Mouse (Mus musculus) retina, postnatal 1 day (tissue): ENCODE measurements at regions not wholly inside any gene's neighbourhood (a gene's known extent, or its start where the extent isn't known, plus 50 kb on each side); places are given as distances from the start of the nearest gene placed in this dataset.

Experiments
- DNase-seq: peaks from one replicate; pipeline ENCODE4 v3.0.0-alpha.2; 2012

DNA sequence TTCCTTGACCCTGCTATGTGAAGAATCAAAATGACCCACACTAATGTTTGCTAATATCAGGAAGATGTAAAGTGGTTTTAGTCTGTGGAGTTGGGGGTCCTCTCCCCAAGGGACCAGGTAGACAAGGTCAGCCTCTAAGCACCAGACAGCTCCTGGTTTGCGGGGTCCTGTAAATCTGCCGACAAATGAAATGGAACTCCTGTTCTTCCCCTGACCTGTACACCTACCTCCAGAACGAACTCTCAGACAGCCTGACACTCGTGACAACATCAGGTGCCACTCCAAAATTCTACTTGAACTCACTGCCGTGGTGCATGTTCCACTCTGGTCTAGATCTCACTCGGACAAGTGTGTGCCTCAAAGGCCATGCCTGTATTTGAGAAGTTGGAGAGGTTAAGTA is 121.8 kb upstream of the Cdkn3 start:
- DNase-seq: no peak

DNA sequence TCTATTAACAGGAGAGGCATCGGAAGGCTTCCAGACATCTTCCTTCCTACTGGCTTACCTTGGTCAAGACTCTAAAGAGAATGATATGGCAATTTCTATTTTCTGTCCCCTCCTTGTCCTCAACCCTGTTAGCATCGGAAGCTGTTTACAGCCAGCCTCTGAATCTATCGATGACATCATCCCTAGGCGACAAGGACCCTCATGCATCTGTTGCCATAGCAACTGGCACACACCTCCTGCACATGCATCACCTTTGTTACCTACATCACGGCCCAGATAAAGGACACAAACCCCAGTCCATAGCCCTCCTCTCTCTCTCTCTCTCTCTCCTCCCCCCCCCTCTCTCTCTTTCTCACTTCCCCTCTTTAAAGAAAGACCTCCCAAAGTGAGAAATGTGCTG is 123.1 kb upstream of the Cdkn3 start:
- no peak for DNase-seq

DNA sequence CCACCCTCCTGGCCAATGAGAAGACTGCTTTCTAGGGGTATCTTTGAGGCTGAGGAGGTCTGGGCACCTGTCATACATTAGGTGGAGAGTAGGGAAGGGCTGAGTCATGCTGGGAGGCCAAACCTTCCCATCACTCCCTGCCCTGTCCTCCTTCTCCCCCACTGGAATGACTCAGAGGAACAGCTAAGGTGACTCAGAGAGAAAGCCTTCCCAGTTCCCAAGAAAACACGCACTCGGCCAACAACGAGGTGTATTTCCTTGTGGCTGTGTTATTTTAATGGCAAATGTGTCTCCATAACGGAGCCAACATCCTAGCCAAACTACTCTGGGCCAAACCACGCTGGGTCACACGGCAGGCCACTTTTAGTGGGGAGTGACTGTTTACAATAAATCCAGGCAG is 124.0 kb upstream of the Cdkn3 start:
- no peak for DNase-seq

DNA sequence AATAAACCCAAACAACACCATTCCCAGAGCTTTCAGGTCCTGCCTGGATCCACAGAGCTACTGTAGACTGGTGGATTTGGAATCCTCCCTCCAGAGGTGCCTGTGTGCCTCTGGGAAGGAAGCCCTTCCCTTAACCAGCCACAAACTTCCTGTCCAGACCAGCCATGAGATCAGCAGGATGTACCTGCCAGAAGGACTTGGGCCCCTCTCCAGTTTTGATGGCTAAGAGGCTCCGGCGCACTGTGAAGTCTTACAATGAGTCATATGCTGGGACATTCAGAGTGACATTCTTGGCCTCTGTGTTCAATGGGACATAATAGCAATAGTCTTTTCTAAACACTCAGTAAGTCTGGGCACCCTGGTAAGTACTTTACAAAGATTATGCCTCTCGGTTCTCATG is 125.0 kb upstream of the Cdkn3 start:
- DNase-seq: no peak

DNA sequence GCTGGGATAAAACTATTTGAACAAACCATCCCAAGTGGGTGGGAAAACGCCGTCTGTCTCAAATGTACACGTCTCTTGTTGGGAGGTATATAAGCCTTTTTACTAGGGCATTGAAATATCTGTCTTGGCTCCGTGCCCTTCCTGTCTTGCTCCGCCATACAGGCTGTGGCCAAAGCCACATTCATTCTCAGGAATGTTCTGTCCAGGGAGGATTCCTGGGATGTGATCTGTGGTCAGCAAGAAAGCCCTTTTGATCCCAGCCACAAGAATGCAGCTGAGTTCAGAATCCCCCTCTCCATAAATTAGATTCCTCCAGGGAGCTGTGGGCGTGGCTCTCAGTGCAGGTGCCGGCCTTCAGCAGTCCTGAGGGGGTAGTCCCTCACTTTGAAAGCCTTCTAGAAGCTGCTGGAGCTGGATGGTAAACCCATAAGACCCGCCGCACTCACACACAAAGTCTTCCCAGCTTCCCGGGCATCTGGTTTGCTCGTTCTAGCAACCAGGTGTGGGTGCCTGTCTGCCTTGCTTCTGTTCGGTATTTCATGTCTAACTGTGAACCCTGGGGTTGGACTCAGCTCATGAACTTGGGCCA is 125.6 kb upstream of the Cdkn3 start:
- no peak for DNase-seq

DNA sequence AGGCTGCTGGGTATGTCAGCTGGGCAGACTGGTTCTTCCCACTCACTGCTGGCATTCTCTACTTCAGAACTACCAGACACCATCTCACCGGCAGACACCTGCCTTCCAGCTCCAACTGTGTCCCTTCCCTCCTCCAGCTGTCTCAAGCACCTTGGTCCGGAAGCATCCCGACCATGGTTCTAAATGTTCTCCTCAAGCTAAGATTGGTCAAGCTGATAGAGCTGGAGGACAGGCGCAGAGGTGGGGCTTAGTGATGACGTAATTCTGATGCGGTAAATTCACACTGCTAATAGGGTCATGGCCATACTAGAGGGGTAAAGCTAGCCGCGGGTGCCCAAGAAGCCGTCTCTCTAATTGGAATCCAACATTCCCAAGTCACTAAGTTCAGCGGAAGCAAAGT is 126.1 kb upstream of the Cdkn3 start:
- DNase-seq: no peak

DNA sequence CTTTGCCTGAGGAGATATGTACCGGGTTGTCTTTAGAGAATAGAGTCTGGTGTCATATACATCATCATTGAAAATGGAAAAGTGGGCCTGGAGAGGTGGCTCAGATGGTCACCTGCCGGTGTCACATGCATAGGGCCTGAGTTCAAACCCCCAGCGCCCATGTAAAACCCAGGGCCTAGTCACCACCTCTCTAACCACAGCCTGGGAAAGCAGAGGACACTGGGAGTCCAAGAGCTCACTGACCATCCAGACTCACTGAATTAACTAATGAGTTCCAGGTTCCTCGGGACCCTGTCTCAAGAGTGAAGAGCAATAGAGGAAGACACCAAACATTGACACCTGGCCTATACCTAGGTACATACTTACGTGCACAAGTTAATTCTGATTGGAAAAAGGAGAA is 132.7 kb upstream of the Cdkn3 start:
- DNase-seq: no peak

DNA sequence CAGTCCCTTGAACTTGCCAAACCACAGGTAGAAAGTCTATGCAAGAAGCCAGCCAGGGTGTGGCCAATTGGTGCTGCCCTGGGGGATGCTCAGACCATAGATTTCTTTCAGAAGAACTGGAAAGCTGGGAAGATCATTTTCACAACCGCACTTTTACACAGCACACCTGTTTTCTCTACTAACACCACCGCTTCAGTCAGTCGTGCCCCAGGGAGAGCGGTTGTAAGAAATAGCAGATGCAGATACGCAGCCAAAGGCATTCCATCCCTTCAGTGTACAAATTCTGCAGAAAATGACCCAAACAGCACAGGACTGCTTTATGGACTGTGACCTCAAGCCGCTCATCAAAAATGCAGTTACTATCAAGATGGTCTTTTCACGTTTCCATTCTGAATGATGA is 134.6 kb upstream of the Cdkn3 start:
- no peak for DNase-seq

DNA sequence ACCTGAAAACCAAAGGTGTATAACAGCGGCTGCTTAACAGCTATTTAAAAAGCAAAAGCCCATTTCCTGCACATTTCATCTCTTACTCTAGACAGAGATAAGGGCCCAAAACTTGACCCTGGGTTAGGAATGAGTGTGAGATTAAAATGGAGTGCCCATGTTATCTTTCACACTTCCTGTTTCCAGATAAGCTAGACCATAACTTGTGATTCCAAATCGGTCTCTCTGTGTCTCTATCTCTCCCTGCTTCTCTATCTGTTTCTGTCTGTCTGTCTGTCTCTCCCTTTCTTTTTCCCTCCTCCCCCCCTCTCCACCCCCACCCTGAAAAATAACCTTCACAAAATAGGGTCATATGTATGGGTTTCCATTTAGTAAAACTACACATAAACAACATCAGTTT is 136.7 kb upstream of the Cdkn3 start:
- DNase-seq: no peak

DNA sequence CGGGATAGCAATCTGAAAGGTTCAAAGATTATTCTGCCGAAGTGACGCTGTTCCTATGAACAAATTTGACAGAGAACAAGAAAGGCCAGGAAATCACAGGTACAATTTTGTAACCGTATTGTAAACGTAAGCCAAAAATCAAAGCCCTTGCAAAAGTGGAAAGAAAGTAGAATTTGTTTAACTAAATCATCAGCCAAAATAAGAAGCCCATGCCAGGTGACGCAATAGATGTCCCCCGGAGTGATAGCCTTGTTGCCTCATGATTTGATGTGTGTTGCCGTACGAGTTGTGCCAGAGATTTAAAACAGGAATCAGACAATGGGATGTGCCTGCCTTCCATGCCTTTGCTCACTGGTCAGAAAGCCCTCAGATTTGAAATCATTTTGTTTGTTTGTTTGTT is 144.3 kb upstream of the Cdkn3 start:
- no peak for DNase-seq

DNA sequence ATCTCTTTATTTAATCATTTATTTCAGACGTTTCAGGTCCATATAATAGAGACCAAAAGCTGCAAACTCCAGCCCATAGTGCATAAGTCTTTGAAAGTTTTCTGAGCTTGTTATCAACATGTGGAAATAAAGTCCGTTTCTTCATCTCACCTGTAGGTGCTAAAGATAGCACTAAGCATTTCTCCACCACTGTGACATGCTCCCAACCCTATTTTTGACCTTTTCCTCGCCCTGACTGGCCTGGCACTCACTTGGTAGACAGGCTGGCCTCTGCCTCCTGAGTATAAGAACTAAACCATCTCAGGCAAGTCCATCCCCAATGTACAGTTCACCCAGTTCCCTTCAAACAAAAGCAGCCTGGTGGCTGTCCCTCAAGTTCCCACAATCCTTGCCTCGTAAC is 145.4 kb upstream of the Cdkn3 start:
- no peak for DNase-seq

DNA sequence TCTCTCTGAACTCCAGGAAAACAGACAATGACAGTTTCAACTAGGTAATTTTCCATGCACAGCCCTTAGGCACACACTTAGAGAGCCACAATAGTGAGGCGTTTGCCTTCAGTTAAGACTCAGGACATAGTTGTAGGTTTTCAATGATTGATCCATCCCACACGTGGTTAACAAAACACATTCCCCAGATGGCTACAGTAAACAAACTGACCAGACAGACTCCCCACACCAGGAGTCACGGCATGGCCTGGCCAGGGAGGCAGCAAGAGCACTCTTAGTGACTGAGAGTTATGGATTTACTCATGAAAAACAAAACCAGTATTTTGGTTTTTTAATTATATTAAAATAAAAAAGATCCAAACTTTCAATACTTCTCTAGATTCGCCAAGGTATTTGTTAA is 146.6 kb upstream of the Cdkn3 start:
- no peak for DNase-seq

DNA sequence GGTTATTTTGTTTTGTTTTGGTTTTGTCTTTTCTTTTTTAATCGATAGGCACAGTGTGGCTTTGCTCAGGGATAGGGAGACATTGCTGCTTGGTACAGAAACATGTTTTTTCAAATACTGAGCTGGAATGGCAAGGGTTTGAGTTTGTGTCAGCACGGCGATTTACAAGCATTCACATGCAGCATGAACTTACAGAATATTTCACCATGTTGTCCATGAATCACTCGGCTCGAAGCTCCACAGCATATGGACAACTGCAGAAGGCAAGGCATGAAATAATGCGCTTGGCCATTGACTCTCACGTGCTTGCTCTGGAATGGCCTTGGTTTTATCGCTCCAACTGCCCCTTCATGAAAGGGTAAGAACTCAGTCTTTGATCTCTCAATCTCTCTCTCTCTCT is 147.1 kb upstream of the Cdkn3 start:
- DNase-seq: no peak

DNA sequence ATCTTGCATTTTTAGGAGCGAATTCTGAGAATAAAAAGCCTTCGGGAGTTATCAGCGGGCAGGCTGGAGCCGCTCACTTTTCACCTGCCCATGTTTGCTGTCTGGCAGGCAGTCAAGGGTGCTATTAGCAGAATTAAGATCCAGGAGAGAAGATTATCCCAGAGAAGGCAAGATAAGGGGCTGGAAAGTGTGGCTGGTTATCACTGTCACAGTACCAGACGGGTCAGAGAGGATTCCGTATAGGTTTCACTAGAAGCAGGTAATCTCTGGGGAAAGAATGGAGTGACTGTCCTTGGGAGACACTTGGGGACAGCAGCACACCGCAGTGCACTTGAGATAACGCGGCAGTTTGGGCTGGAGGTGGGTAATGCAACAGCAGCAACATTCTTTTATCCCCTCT is 147.8 kb upstream of the Cdkn3 start:
- no peak for DNase-seq

DNA sequence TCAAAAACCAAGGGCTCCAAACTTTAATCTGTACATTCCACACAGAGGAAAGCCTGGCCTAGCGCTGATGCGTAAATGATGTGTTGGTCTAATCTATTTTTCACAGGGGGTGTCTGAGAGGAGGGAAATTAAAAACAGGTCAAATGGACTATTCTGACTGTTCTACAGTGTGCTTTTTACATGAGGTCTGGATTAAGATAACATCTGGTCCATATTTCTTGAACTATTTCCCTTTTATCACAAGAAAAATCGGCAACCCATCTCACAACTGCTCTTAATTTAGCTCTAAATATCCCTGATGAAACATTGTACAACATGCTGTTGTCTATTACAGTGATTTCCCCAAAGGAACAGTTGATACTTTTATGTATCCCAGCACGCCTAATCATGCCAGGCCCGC is 149.4 kb upstream of the Cdkn3 start:
- no peak for DNase-seq

DNA sequence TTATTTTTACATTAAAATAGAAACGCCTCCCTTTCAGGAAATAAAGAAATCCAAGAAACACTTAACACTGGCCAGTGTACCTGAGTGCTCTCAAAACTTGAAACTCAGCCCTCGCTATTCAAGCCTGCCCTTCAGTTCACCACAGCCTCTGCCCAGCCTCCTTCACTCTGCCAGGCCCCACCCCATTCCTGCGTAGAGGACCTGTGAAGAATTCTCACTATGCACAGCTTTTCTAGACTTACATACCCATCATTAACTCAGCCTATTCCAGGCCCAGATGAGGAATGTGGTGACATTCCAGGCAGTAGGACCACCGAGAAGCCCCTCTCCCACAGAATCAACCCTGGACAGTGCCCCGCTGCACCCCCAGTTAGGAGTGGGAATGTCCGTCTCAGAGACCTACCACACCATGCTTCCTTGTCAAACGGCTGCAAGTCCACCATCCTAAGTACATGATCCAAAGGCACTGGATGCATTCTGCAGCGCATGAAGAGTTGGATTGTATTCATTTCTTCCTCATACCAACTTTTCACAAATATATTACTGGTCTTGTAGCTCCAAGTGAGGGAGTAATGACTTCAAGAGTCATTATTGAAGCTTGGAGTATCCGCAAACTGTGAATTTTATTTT is 150.0 kb upstream of the Cdkn3 start:
- DNase-seq: no peak

DNA sequence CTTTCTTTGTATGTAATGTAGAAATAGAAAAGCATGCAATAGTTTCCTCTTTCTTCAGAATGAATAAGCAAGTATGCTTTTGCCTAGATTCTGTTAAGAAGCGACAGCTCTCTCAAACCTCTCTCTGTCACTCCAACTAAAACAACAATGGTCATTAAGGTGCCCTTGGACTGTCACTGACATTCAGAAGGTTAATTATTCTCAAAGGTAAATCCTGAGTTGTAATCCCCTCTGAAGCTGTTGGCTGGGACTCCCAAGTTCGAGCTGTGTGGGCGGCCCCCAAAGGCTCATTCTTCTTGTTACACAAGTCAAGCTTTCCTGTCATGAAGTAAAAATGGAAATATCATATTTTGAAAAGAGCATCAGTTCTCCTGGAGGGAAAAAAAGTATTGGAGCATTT is 153.6 kb upstream of the Cdkn3 start:
- DNase-seq: no peak

DNA sequence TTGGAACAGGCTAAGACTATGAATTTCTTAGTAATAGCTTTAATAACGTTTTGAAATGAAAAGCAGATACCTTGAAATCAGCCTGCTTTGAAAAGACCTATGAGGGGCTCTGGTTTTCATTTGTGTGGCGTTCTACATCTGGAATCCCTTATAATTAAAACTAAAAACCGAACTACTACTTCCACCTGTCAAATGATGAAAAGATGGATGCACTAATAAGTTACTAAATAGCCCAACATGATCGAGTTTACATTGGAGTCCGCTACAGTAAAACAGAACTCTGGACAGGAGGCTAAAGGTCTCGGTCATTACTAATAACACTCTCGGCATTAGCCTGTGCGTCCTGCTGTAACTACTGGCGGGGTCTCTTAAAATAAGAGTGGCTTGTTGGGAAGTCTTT is 154.3 kb upstream of the Cdkn3 start:
- DNase-seq: no peak

DNA sequence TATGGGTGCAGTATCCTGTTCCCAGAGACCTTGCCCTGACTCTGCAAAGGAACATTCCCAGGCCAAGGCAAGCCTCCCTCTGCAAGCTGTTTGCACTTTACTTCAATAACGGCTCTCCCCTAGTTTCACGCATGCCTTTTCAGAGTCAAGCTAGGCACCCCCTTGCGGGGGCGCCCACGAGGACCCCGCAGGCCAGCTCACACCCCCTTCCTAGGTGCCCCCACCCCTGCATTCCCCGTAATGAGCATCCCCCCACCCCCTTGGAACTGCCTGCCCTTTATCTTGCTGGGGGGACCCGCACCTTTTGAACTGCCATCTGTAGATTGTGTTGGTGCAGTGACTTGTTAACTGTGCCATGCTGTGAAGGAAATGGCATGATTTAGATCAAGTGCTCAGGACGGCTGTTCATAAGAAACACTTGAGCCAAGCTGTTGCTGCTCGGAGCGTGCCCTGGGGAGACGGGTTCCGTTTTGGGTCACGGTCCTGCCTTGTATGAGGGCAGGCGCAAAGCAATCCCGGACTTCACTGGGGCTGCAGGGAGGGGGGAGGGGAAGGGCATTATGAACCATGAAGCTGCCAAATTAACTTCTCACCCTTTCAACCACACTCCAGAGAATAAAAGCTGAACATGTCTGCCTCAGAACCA is 155.3 kb upstream of the Cdkn3 start:
- DNase-seq: peak; percentile 55

DNA sequence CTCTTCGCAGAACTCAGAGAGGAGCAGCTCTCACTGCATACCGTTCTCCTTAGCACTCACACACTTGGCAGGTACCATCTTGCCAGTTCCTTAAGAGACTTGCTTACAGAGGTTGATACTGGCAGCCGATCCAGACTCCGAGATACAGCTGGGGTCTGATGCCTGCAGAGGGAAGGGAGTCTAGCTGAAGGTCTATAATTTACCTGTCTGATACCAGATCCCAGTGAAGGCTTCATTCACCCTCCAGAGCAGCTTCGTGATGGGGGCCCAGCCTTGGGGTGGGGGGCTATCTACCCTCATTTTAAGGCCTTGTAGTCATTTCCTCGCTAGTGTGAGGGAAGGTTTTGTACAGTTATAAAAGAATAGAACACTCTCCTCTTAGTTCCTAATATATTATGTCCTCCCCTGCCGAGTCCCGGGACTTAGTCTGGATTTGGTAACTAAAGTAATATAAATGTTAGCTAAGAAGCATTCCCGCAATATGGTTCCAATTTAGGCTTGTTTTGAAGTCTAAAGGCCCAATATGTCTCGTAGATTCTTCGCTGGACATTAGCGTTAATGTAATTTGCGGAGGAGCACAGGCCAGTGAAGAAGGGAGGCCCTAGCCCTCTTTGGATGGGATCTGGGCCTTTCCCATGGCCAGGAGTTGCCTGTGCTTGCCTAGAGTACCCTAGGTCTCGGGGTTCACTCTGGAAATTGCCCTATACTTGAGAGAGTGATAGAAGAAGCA is 156.0 kb upstream of the Cdkn3 start:
- DNase-seq: no peak

DNA sequence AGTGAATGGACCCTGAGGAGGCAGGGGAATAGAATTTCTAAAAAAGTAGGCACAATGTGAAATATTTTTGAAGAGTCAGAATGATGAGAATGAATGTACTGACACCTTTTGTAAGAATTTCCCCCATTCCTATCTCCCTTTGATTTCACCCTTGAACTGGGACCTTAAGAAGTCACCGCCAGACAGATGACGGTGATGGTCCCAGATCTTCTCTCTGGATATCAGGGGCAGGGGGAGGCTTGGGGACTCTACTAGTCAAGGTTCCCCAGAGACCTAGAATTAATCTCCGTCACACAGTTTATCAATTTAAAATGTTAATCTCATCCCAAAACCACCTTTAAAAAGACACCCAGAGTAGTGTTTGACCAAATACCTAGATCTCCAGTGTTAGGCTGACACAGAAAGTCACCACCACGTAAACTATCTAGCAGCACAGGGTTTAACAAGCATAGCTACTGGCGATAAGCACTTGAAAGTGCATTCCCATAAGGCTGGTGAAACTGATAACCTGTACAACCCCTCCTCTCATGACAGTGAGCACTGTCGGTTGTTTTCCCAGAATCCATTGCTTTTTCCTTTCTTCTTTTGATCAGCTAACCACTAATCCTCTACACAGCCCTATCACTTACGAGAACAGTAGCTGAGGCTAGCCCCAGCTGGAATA is 163.5 kb upstream of the Cdkn3 start:
- no peak for DNase-seq

DNA sequence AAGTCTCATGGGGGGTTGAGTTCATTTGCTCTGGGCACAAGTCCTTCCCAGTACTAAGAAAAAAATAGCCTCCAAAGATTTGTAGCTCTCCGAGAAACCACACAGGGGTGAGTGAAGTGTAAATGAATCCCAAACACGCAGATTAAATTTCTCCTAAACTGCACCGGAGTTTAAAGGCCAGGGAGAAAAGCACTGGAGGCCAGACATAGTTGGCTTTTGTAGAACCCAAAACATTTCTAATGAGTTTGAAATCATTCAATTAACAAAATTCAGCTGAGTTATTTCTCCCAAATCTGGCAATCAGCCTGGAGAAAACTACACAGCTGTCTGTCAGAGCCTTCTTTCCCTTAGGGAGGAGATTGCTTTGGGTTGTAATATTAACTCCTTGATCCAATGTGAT is 166.2 kb upstream of the Cdkn3 start:
- DNase-seq: no peak

DNA sequence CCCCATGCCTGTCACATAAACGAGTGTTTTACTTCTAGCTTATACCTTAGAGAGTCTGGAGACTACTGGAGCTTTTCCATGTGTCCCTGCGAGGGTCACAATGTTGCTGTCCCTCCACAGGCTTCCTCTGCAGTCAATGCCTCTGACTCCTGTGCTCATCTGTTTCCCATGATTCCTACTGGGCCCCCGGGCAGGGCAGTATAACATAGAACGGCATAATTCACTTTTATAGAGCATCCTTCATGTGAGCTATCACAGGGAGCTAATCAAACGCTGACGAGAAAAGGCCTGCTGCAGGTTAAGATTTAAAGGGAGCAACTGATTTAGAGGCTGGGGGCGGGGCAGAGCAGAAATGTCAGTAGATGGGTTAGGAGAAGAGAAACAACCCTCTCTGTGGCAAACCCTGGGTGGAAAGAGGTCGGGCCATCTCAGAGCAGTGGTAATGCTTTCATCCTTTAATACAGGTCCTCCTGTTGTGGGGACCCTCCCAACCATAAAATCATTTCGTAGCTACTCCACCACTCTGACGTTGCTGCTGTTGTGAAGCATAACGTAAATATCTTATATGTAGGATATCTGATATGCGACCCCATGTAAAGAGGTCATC is 168.5 kb upstream of the Cdkn3 start:
- no peak for DNase-seq
